Mouse (Mus musculus) testis, adult 2 months (tissue): ENCODE results near the gene 9530077C05Rik.

Source experiments
- CTCF ChIP-seq: fragments of 200-500 bp; IDR thresholded peaks from 2 replicates; pipeline ENCODE4 v1.5.1; 2012; ENCODE audit warnings: low read depth, mild to moderate bottlenecking, inconsistent platforms, low read length, moderate library complexity; ENCODE audit not compliant: control insufficient read depth, insufficient read depth, insufficient replicate concordance
- POLR2A ChIP-seq: fragments of 200-500 bp; IDR thresholded peaks from 2 replicates; pipeline ENCODE4 v1.6.1; 2012; ENCODE audit warnings: low read depth, mild to moderate bottlenecking, inconsistent platforms, low read length, moderate library complexity; ENCODE audit not compliant: control insufficient read depth

DNA sequence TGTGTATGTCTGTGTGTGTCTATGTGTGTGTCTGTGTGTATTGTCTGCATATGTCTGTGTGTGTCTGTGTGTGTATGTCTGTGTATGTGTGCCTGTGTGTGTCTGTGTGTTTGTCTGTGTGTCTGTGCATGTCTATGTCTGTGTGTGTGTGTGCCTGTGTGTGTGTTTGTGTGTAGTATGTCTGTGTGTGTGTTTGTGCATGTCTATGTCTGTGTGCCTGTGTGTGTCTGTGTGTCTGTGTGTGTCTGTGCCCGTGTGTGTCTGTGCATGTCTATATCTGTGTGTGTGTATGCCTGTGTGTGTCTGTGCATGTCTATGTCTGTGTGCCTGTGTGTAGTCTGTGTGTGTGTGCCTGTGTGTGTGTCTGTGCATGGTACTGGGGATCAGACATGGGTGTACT is 33.8 kb downstream of the 9530077C05Rik start:
- TF ChIP-seq POLR2A (no peak), CTCF (no peak)
